Mouse (Mus musculus) hindbrain, embryonic 16.5 days (tissue): ENCODE results near the gene Nrg4. TPM values are rescaled to one million over a fixed set of nuclear protein-coding genes. Genes with fewer than 3 reads are reported as not detected.

ENCODE experiments used
- ATAC-seq: fragments of 200-750 bp; cut with Nextera tagmentation; 2 replicates; pipeline ENCODE4 v1.8.0; 2017; ENCODE audit warnings: moderate TSS enrichment, moderate library complexity
- H3K27ac ChIP-seq: fragments of 300-500 bp; sonication (generic); 2 replicates; pipeline ENCODE4 v1.5.1; 2014; ENCODE audit warnings: low read depth, mild to moderate bottlenecking, control low read depth, low read length, moderate library complexity
- H3K27me3 ChIP-seq: fragments of 300-500 bp; sonication (generic); replicated peaks from 2 replicates; pipeline ENCODE4 v1.6.1; 2014; ENCODE audit warnings: low read length; ENCODE audit not compliant: control insufficient read depth, insufficient read depth
- H3K36me3 ChIP-seq: fragments of 300-500 bp; sonication (generic); 2 replicates; pipeline ENCODE4 v1.6.1; 2014; ENCODE audit warnings: mild to moderate bottlenecking, low read length, moderate library complexity, mixed read lengths; ENCODE audit not compliant: control insufficient read depth, insufficient read depth
- H3K4me1 ChIP-seq: fragments of 300-500 bp; sonication (generic); 2 replicates; pipeline ENCODE4 v1.6.1; 2014; ENCODE audit warnings: low read depth, low read length; ENCODE audit not compliant: control insufficient read depth, insufficient read depth
- H3K4me2 ChIP-seq: fragments of 300-500 bp; sonication (generic); 2 replicates; pipeline ENCODE4 v1.6.1; 2014; ENCODE audit warnings: mild to moderate bottlenecking, low read length, control low read depth, moderate library complexity
- H3K4me3 ChIP-seq: fragments of 300-500 bp; sonication (generic); 2 replicates; pipeline ENCODE4 v1.5.1; 2014; ENCODE audit warnings: mild to moderate bottlenecking, low read length, control low read depth, moderate library complexity
- H3K9ac ChIP-seq: fragments of 300-500 bp; sonication (generic); 2 replicates; pipeline ENCODE4 v1.6.1; 2014; ENCODE audit warnings: low read depth, mild to moderate bottlenecking, control low read depth, low read length, moderate library complexity
- H3K9me3 ChIP-seq: fragments of 300-500 bp; sonication (generic); 2 replicates; pipeline ENCODE4 v1.6.1; 2014; ENCODE audit warnings: mild to moderate bottlenecking, low read length, moderate library complexity; ENCODE audit not compliant: control insufficient read depth
- WGBS: fragments of 180-500 bp; shearing (Covaris S2); extraction: QIAGEN DNeasy Blood & Tissue Kit; methylation state at CpG from one replicate; pipeline ENCODE4 v1.1.7; 2014; 5-methylcytosine and 5-hydroxymethylcytosine counted together
- polyA plus RNA-seq: library from polyadenylated mRNA; unstranded; fragments of >200 nt; fragmentation: Nextera tagmentation; extraction: Ambion mirVana; gene quantifications from 2 replicates; pipeline ENCODE4 v1.2.1, GENCODE M21; 2015

Gene Nrg4
- polyA plus RNA-seq, 1 experiment from 2014 or later = 1.7 TPM

- no peak overlapping the region for H3K27ac ChIP-seq
- no peak overlapping the region for H3K4me3 ChIP-seq
- no peak overlapping the region for H3K4me2 ChIP-seq
- ATAC-seq = no peak
- WGBS = 78% methylated on average over 3 of the region's 3 CpGs
- no peaks in the 10 kb centered on the region for H3K9me3 ChIP-seq
- no peak overlapping the region for H3K9ac ChIP-seq
- H3K36me3 ChIP-seq = peaks cover 38% of the 10 kb centered on the region
- peaks cover 5% of the 10 kb centered on the region for H3K4me1 ChIP-seq
- H3K27me3 ChIP-seq = no peaks in the 10 kb centered on the region
These were observed 111.0 kb downstream of the Nrg4 start for GRCm38 (mm10) chr9:55215648-55216047.

- no peak for ATAC-seq
- Histone ChIP-seq H3K9me3 (no peaks in the 10 kb centered on the region), H3K4me1 (peaks cover 11% of the 10 kb centered on the region), H3K4me2 (no peak overlapping the region), H3K9ac (no peak overlapping the region), H3K36me3 (peaks cover 35% of the 10 kb centered on the region), H3K27ac (no peak overlapping the region), H3K4me3 (no peak overlapping the region), H3K27me3 (no peaks in the 10 kb centered on the region)
- WGBS = 91% methylated on average over 3 of the region's 3 CpGs
These were observed 111.6 kb downstream of the Nrg4 start for GRCm38 (mm10) chr9:55215056-55215455.

GRCm38 (mm10) chr9:55213396-55213795 lies 113.2 kb downstream of the Nrg4 start:
- H3K36me3 ChIP-seq = peaks cover 25% of the 10 kb centered on the region
- H3K4me3 ChIP-seq = no peak overlapping the region
- H3K27me3 ChIP-seq = no peaks in the 10 kb centered on the region
- H3K4me2 ChIP-seq = no peak overlapping the region
- H3K27ac ChIP-seq = no peak overlapping the region
- no peak overlapping the region for H3K9ac ChIP-seq
- H3K4me1 ChIP-seq = peaks cover 18% of the 10 kb centered on the region
- ATAC-seq = no peak
- 90% methylated on average over 1 of the region's 1 CpGs for WGBS
- H3K9me3 ChIP-seq = no peaks in the 10 kb centered on the region

- Histone ChIP-seq H3K27ac (no peak overlapping the region), H3K4me3 (no peak overlapping the region), H3K4me1 (peaks cover 23% of the 10 kb centered on the region), H3K4me2 (no peak overlapping the region), H3K9me3 (no peaks in the 10 kb centered on the region), H3K36me3 (peaks cover 9% of the 10 kb centered on the region), H3K27me3 (no peaks in the 10 kb centered on the region), H3K9ac (peak overlapping the region; percentile 24; the same call in 1 of the 2 replicates)
- ATAC-seq = no peak
- 71% methylated on average over 4 of the region's 4 CpGs for WGBS
These were observed 115.0 kb downstream of the Nrg4 start for GRCm38 (mm10) chr9:55211611-55212010.

GRCm38 (mm10) chr9:55208790-55209481 lies 117.7 kb downstream of the Nrg4 start, which contains the start of gene Fbxo22:
Fbxo22 (plus strand) TSS chr9:55208925.
- no peaks in the 10 kb centered on the region for H3K27me3 ChIP-seq
- peak within 1 kb of the TSS; percentile 68 for H3K4me3 ChIP-seq
- H3K4me1 ChIP-seq = peaks cover 23% of the 10 kb centered on the region
- peak within 1 kb of the TSS; percentile 92 for H3K9ac ChIP-seq
- peaks cover under 1% of the 10 kb centered on the region; the same call in 1 of the 2 replicates for H3K36me3 ChIP-seq
- peak; percentile 99 for ATAC-seq
- H3K9me3 ChIP-seq = no peaks in the 10 kb centered on the region
- peak within 1 kb of the TSS; percentile 84 for H3K4me2 ChIP-seq
- H3K27ac ChIP-seq = peak within 1 kb of the TSS; percentile 90
- under 1% methylated on average over 64 of the region's 65 CpGs for WGBS

- H3K36me3 ChIP-seq = 0 out of 2 replicates have a peak, but pooled peaks cover 2% of the 10 kb centered on the region
- H3K27ac ChIP-seq = peak overlapping the region; percentile 90
- H3K4me3 ChIP-seq = peak overlapping the region; percentile 68
- H3K4me1 ChIP-seq = peaks cover 23% of the 10 kb centered on the region
- H3K4me2 ChIP-seq = peak overlapping the region; percentile 84
- H3K9ac ChIP-seq = peak overlapping the region; percentile 92
- 0% methylated on average over 2 of the region's 2 CpGs for WGBS
- H3K27me3 ChIP-seq = no peaks in the 10 kb centered on the region
- no peaks in the 10 kb centered on the region for H3K9me3 ChIP-seq
- peak; percentile 51 for ATAC-seq
These were observed 118.2 kb downstream of the Nrg4 start for GRCm38 (mm10) chr9:55208458-55208789.

GRCm38 (mm10) chr9:55199348-55199747 lies 127.3 kb downstream of the Nrg4 start:
- no peak overlapping the region for H3K4me2 ChIP-seq
- H3K27ac ChIP-seq = no peak overlapping the region

GRCm38 (mm10) chr9:55198260-55198659 lies 128.4 kb downstream of the Nrg4 start:
- no peak overlapping the region for H3K4me3 ChIP-seq
- H3K27me3 ChIP-seq = no peaks in the 10 kb centered on the region
- H3K36me3 ChIP-seq = no peaks in the 10 kb centered on the region; the same call in 1 of the 2 replicates
- H3K4me2 ChIP-seq = no peak overlapping the region
- H3K27ac ChIP-seq = no peak overlapping the region
- ATAC-seq = no peak
- WGBS = 94% methylated on average over 1 of the region's 1 CpGs
- no peak overlapping the region for H3K9ac ChIP-seq
- no peaks in the 10 kb centered on the region for H3K9me3 ChIP-seq
- no peaks in the 10 kb centered on the region for H3K4me1 ChIP-seq

More at GRCm38 (mm10) chr9:55199348-55199747, 127.3 kb downstream of the Nrg4 start:
- H3K9me3 ChIP-seq = no peaks in the 10 kb centered on the region
- no peak overlapping the region for H3K4me3 ChIP-seq
- peaks cover 2% of the 10 kb centered on the region; the same call in 1 of the 2 replicates for H3K36me3 ChIP-seq
- no peak overlapping the region for H3K9ac ChIP-seq
- ATAC-seq = no peak
- WGBS = 56% methylated on average over 2 of the region's 2 CpGs
- H3K4me1 ChIP-seq = no peaks in the 10 kb centered on the region
- H3K27me3 ChIP-seq = no peaks in the 10 kb centered on the region

GRCm38 (mm10) chr9:55195876-55196275 lies 130.8 kb downstream of the Nrg4 start:
- no peak overlapping the region for H3K4me2 ChIP-seq
- H3K4me3 ChIP-seq = no peak overlapping the region
- no peak for ATAC-seq
- H3K27ac ChIP-seq = no peak overlapping the region
- WGBS = 93% methylated on average over 3 of the region's 3 CpGs
- no peak overlapping the region for H3K9ac ChIP-seq
- H3K27me3 ChIP-seq = no peaks in the 10 kb centered on the region
- no peaks in the 10 kb centered on the region for H3K9me3 ChIP-seq
- H3K4me1 ChIP-seq = no peaks in the 10 kb centered on the region
- H3K36me3 ChIP-seq = 0 out of 2 replicates have a peak, but pooled peaks cover 5% of the 10 kb centered on the region
